Mouse (Mus musculus) erythroid progenitor cell, adult 5-6 weeks (primary cell): ENCODE measurements around the gene Slc35b2. TPM values are rescaled to one million over a fixed set of nuclear protein-coding genes. Genes with fewer than 3 reads are reported as not detected.

Source experiments
- ATAC-seq: replicated peaks from 2 replicates; pipeline ENCODE4 v1.8.0; 2016; ENCODE audit warnings: moderate number of reproducible peaks, mild to moderate bottlenecking, moderate TSS enrichment, inconsistent platforms; ENCODE audit not compliant: poor library complexity, low FRiP score, severe bottlenecking
- total RNA-seq, 2 experiments: library from RNA; stranded (forward) in 1 of 2; stranded (reverse) in 1 of 2; fragments of 150-400 nt in 1 of 2; fragments of 186-747, 209-891 nt in 1 of 2; gene quantifications; 2 replicates each; pipeline versions ENCODE4 v1.2.3 to v1.2.4; 2015 to 2017; ENCODE audit warnings: low replicate concordance in 2 of 2

Gene Slc35b2
- total RNA-seq (2015; ENCODE audit: low replicate concordance) (15.5 and 18.4 TPM in 2 replicates), total RNA-seq (2017; ENCODE audit: low replicate concordance) (10.3 and 14.0 TPM in 2 replicates)

GRCm38 (mm10) chr17:45563655-45564530 is at the start of gene Slc35b2:
TSS of gene Slc35b2 (plus strand) at chr17:45563874.
- ATAC-seq, result peak; percentile 86

- no peak for ATAC-seq
Observed at GRCm38 (mm10) chr17:45515204-45515726, 48.4 kb upstream of the Slc35b2 start.

- ATAC-seq, result no peak
Observed at GRCm38 (mm10) chr17:45515806-45516205, 47.9 kb upstream of the Slc35b2 start.

DNA sequence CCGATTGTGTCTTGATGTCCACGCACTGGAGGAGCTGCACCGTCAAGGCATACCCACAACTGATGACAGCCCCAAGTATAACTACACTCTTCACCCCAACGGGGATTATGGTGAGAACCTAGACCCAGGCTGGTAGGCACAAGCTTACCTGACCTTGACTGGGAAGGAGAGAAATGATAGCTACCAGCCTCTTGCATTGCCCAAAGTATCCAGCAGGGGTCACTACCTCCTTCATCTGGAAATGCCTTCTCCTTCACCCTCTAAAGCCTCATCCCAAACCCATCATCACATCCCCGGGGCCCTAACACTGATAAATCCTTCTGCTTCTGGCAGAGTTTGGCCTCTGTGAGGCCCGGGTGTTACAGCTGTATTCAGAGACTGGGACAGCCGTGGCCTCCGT is 47.2 kb upstream of the Slc35b2 start:
- ATAC-seq, result peak; percentile 73

- ATAC-seq, result no peak
Observed at GRCm38 (mm10) chr17:45517135-45517534, 46.5 kb upstream of the Slc35b2 start.

GRCm38 (mm10) chr17:45517549-45518215 is 46.0 kb upstream of the Slc35b2 start:
- ATAC-seq, result no peak

GRCm38 (mm10) chr17:45518766-45519475 is 44.8 kb upstream of the Slc35b2 start:
- no peak for ATAC-seq

GRCm38 (mm10) chr17:45520136-45520535 is 43.5 kb upstream of the Slc35b2 start:
- ATAC-seq, result no peak

DNA sequence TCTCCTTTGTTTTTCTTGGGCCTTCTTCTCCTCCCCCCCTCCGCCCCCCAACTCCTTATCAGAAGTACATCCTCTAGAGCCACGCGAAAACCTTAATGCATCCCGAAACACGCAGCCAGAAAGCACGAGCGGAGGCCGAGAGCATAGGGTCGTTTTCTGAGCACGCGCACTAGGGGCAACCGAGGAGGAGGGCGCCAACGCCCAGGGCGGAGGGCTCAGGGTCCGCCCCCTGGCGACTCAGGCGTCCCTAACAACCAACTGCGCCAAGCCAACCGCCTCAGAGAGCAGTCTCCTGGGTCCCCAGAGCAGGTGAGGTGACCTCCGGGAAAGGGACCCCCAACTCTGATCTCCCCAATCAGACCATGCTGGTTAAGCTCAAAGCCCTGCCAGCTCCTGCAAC is 40.4 kb upstream of the Slc35b2 start, which contains the start of gene Tcte1:
TSS of gene Tcte1 (plus strand) at position 172 of the 400 bp plus-strand sequence.
- ATAC-seq, result no peak

GRCm38 (mm10) chr17:45524961-45525360 is 38.7 kb upstream of the Slc35b2 start:
- ATAC-seq, result no peak

DNA sequence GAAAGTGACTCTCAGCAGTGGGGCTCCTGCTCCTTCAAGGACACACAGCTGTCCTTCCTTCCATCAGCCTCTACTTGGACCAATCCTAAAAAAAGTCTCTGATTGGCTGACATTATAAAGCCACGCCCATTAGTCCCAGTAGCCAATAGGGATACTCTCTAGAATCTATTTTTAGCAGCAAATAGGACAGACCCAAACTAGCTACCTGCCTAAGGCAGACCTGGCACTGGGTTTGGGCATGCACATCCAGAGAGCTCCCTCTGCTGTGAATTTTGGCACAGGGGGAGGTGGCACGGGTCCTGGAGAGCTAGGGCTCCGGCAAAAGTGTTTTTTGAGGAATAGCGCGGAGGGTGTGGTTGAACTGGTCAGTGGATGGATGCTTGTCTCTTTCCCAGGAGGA is 37.1 kb upstream of the Slc35b2 start:
- ATAC-seq, result no peak

DNA sequence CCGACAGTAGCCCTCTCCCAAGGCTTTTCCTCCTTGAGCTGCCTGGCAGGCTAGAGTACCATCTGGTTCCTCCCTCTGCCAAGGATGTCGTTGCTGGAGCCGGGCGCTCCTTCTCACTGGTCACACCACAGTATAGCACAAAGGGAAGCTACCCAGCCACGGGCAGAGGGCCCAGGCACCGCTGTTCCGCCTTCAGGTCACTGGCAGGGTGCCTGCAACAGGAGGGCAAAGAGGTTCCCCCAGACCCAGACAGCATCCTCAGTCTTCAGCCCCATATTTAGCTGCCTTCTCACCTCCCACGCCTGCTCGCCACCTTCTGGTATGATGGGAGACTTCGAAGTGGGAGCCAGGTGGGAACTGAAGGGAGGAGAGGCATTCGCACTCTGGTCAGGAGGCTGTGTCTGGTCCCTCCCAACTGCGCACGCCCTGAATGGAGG is 33.3 kb upstream of the Slc35b2 start:
- no peak for ATAC-seq

- no peak for ATAC-seq
Observed at GRCm38 (mm10) chr17:45532896-45533295, 30.8 kb upstream of the Slc35b2 start.

DNA sequence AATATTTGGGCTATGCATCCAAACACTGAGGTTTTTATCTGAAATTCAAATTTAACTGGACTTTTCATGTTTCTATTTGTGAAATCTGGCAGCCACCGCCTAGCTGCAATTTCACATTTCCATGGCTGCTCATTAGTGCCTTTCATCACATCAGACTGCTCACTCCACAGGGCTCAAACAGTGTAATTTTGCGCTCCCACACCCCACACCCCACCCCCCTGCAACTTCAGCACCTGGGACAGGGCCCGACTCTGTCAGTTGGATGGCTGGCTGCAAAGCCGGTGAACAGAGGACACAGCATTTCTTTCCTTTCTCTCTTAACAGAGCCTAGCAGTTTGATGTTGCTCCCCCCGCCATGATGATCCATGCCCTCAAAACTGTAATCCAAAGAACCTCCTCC is 27.4 kb upstream of the Slc35b2 start:
- no peak for ATAC-seq

GRCm38 (mm10) chr17:45538394-45538793 is 25.3 kb upstream of the Slc35b2 start:
- no peak for ATAC-seq

GRCm38 (mm10) chr17:45539664-45540063 is 24.0 kb upstream of the Slc35b2 start:
- no peak for ATAC-seq

GRCm38 (mm10) chr17:45542129-45542528 is 21.5 kb upstream of the Slc35b2 start:
- ATAC-seq, result no peak

GRCm38 (mm10) chr17:45542705-45543104 is 21.0 kb upstream of the Slc35b2 start:
- ATAC-seq, result no peak

- ATAC-seq, result no peak
Observed at GRCm38 (mm10) chr17:45543115-45543514, 20.6 kb upstream of the Slc35b2 start.
